Mouse (Mus musculus) layer of hippocampus, postnatal 10 days (tissue): ENCODE measurements around the gene Cpvl. TPM values are rescaled to one million over a fixed set of nuclear protein-coding genes. Genes with fewer than 3 reads are reported as not detected.

Experiments used
- DNase-seq, 2 experiments: peaks; one replicate each; pipeline ENCODE4 v3.0.0; 2021; ENCODE audit warnings: low spot score in 2 of 2
- total RNA-seq, 2 experiments: library from RNA; stranded (reverse); gene quantifications; 2 replicates each; pipeline ENCODE4 v1.2.3; 2021

The Cpvl gene
- total RNA-seq, 2 experiments from 2014 or later, result not detected

DNA sequence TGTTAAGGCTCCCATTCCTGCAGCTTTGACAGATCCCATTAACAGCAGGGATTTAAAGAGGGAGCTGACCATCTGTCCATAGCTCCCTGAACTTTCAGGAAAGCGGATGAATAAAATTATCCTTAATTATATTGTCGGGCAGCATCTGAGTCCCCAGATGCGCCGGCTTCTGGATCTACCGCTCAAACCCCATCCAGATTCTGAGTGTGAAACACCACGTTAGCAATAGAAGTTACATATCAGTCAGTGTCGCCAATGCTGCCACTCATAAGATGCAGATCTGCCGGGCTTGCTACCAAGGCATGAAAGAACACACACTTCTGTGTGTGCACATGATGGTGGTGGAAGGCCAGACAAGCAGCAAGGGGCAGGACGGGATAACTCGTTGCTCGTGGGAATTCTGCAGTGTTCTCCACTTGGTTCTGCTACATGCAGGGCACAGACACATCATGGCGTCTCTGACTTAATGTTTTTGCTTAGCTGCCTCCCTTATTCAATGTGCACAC, 6.2 kb downstream of the Cpvl start:
- DNase-seq, result no peak

DNA sequence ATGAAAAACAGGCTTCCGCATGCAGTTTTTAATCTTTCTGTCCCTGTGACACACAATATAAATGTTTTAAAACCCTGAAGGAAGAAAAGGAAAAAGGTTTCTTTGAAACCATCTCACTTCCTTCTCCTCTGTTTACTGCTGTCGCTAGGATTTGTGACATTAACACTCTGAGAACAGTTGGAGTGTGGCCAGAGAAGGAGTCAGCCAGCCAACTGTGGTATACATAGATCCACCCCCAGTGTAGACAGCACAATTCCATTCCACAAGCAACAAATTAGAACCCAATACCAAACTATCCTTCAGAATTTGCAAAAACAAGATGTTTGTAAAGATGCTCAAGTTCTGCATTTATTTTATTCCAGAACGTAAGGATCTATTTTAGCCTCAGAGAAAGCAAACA, 6.7 kb downstream of the Cpvl start:
- no peak for DNase-seq

DNA sequence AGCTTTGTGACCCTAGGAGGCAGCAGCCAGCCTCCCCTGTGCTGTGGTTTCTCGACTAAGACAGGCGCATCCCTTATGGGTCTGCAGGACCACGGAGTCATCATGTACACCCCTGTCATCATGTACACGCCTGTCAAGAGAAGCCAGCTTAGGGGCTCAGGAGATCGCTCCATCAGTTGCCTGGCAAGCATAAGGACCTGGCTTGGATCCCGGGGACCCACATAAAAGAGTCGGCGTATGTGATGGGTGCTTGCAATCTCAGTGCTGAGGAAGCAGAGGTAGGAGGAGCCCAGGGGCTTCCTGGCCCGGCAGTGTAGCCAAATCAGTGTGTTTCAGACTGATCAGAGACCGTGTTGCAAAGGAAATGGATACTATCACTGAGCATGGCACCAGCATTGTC, 9.4 kb downstream of the Cpvl start:
- no peak for DNase-seq

- DNase-seq, result no peak
Observed at GRCm38 (mm10) chr6:53968550-53968949, 9.9 kb downstream of the Cpvl start.

DNA sequence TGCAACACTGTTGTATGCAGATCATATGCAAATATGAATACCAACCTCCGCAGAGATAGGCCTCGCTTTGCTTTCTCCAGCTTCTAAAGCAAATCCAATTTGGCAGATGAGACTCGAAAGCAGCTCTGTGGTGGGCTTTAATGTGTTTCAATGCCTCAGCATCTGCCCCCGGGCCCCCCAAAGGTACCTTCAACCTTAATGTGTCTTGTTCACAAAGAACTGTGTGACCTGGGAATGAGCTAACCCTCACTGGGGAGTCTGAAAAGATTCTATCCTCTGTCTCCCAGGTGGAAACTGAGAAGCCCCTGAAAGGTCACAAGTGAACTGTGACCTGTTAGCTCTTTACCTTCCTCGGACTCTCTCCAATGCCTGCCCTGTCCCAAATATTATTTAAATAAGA, 11.9 kb downstream of the Cpvl start:
- no peak for DNase-seq

GRCm38 (mm10) chr6:53965900-53966299, 12.6 kb downstream of the Cpvl start:
- DNase-seq, result no peak

- no peak for DNase-seq
Observed at GRCm38 (mm10) chr6:53963906-53964496, 14.5 kb downstream of the Cpvl start.

DNA sequence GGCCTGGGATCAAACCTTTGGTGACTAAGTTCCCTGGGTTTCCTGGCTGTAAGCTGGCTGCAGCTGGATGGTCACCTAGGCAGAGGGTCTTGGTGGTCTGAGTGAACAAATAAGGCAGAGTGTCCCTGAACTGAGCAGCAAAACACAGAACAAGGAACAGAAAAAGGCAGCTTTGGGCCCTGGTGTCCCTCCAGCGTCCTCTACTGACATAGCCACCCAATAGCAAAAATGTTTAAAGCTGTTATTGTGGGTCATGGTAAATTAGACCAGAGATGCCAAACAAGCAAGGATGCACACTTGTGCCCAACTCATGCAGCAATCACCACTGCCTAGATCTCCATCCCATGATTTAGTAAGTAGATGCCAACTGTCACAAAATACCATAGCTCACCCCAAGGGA, 16.5 kb downstream of the Cpvl start:
- DNase-seq, result peak in 1 of 2 experiments; percentile 39

DNA sequence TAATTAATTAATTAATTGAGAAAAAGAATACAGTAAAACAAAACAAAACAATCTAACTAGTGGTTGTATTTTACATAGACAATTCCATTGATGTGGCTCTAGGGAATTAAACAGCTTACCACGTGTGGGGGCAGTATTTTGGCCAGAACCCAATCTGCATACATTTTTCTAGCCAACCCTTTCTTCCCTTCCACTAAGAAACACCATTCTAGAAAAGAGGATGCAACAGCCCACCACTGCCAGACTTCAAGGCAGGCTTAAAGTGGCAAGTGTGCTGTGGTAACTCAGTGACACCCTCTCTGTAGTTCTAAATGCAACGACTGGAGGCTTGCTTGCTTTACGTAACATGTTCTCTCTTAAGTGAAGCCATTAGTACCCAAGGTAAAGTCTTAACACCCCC, 18.6 kb downstream of the Cpvl start:
- no peak for DNase-seq

GRCm38 (mm10) chr6:53958321-53958720, 20.1 kb downstream of the Cpvl start:
- peak; percentile 86 for DNase-seq

DNA sequence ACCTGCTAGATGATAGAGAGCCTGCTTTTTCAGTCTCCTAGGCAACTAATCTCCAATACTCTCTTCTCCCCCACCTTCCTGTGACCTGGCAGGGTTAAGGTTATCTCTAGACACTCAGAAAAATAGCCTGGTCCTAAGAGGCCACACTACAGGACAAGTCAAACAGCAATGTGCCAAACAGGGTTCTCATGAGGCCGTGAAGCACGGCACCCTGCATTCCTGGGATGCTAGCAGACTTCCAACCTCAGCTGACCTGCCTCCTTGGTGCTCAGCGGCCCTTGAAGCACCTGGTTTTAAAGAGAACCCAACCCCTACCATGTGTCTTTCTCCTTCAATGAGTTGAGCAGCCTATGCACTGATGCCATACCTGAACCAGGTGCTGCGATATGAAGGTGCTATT, 22.0 kb downstream of the Cpvl start:
- DNase-seq, result no peak

- no peak for DNase-seq
Observed at GRCm38 (mm10) chr6:53955846-53956245, 22.6 kb downstream of the Cpvl start.

DNA sequence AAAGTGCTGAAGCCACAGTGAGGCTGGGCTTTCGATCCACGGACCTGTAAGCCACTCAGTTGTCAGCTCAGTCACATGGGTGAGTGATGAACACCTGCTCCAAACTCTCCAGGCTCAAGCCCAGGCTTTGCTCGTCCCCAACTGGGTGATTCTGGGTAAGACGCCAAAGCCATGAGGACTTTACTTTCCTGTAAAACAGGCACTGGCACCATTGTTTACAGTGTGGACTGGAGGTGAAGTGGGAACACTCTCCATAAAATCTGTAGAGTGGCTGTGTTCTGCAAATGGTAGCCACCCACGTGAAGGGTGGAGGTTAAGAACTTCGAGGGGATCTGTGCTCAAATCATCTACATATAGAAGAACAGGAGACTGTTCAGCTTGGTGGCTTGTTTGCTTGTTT, 23.2 kb downstream of the Cpvl start:
- no peak for DNase-seq

DNA sequence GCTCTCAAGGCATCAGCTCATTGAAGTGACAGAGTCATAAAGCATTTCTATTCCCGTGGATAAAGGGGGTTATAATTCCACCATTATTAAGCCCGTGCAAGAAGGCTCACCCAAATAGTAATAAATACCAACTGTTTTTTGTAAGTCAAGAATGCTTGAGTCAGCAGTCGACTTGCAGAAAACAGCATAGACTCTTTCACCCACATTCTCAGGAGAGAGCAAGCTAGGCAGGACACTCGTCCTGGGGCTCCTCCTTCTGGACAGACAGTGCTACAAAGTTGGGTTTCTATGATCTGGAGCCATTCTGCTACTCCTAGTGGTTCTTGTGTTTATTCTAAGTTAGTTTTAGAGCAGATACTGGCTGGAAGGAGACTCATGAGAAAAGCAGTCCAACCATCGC, 24.4 kb downstream of the Cpvl start:
- DNase-seq, result peak; percentile 54 to 68

DNA sequence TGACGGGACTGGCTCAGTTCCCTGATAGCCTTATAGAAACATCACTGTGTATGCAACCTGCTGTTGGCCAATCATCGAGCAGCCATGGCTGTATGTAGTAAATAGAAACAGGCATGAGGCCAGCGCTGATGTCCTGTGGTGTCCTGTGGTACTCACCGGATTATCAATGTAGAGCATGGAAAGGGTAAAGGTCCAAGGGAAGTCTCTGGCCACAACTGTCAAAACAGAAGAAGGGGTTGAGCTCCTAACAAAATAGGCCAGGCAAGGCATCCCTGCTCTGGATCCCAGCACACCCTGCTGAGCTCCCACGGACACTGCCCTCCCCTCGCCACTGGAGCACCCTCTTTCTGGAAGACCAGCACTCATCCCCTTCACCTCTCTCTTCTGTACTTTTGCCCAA, 25.1 kb downstream of the Cpvl start:
- no peak for DNase-seq

GRCm38 (mm10) chr6:53951421-53951820, 27.1 kb downstream of the Cpvl start:
- no peak for DNase-seq

DNA sequence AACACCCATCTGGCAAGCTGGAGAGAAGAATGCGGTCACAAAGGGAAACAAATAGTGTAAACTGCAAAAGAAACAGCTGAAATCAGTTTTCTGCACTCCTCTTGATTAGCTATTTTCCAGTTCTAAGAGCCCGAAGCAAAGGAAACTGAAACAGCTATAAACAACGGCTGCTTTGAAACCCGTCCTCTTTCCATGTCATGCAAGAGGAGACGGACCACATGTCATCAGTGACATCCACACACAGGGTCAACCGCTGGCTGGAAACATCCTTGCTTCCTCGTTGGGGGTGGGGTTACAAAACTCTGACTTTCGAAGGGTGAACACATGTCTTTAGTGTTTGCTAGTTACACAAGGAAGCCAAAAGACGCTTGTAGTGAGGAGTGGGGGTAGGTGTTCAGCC, 27.6 kb downstream of the Cpvl start:
- no peak for DNase-seq

GRCm38 (mm10) chr6:53948388-53949035, 30.0 kb downstream of the Cpvl start:
- DNase-seq, result no peak

DNA sequence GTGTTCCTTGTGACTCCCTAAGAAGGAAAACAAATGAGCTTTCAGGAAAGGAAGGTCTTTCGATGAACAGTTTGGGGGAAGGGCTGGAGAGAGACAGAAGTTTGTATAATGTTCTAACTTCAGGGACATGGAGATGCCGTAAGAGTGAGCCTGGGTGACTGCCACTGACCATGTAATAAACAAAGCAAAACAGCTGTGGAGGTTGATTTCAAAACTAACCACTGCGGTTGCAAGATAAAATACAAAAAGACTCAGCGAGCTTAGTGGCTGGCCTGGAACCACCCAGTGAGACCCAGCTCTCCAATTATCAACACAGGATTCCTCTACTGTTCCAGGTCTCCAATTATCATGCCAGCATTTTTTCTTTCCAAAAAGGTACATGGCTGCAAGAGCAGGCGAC, 33.6 kb downstream of the Cpvl start:
- DNase-seq, result no peak

- DNase-seq, result no peak
Observed at GRCm38 (mm10) chr6:53944417-53944816, 34.1 kb downstream of the Cpvl start.

DNA sequence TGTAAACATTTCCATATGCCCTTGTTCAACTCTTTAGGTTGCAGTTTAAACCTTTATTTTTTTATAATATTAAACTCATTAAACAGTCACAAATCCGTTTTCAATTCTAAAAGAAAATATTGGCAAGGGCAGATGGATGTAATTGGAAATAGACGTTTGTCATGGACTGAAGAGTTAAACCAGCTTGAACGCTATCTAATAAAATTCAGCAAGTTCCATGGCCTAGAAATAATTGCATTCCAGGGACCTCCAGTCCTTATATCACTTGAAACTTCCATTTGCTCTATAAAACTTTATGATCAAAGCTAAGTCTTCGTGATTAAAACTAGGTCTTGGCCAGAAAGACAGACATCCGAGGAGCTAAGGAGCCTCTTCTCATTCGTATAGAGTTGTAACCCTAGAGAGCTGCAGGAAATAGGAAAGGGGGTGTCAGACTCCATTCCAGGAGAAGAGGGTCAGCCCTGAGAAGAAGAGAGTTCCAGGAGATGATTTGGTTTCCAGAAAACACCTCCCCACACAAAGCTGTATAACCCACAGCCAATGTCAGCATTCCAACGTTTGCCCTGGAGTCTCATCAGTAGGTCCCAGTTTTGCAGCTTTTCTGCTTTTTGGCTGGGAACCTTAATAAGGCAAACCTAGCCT, 36.2 kb downstream of the Cpvl start:
- no peak for DNase-seq

DNA sequence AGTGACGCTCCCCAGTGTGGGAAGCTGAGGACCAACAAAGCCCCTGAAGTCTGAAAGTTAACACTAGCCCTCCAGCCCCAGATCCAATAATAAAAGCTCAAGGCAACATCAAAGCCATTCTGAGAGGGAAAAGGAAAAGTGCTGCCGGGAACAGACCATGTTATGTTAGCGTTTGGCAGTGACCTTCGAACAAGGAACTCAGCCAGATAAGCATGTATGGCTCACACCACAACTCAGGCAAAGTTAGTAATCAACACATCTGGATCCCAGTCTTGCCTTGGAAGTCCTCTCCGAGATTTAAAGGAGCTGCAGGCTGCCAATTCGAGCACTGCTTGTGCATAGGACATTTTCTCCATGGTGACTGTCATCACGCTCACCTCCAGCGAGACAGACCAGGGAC, 38.7 kb downstream of the Cpvl start:
- no peak for DNase-seq

DNA sequence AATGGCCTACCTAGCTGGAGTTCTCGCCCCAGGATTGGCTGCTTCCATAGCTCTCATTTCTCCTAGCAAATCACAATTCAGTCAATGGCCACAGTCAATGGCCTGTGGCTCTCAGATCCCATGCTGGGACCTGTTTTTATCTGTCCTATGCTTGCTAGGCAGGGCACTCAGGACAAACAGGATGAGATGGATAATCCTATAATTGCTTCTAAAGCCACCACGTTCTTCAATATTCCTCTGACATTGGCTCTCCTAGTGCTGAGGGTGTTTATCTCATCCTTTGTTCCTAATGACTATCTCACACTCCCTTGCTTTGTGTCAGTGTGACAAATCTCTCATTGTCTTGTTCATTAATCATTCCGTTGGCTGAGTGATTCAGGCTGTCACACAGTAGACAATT, 39.5 kb downstream of the Cpvl start:
- DNase-seq, result no peak
